In genomic region chr10:43172554-43172953, GRCm38 (mm10) we compare ENCODE assay signal across 9 mouse cellular contexts. TPM values are rescaled to one million over a fixed set of nuclear protein-coding genes. Genes with fewer than 3 reads are reported as not detected.
A peak's percentile ranks its signal among the peaks of the same experiment; 100 is the strongest.
DNase-seq lines count a peak whose midpoint lies in the region; ATAC-seq and TF ChIP-seq lines count a peak whose summit lies in the region.
"Had no signal": no experiment of that assay in that cellular context is flagged by ENCODE, and none has a peak within 500 bp of the region (broad histone marks: within the 10 kb centered on the region; RNA-seq: fewer than 3 reads in every experiment).

No protein-coding gene starts in this region.

- no peak overlapping the region for H3K9ac ChIP-seq in kidney, postnatal 0 days (ENCODE audit: low read depth, low read length)
- peak overlapping the region; percentile 95 for H3K9ac ChIP-seq in forebrain, embryonic 13.5 days
- peak overlapping the region; percentile 87 for H3K9ac ChIP-seq in limb, embryonic 13.5 days

- ATAC-seq in kidney, postnatal 0 days (replicated peaks; ENCODE audit: low FRiP score, low read depth): no peak
- no peak for ATAC-seq in forebrain, embryonic 13.5 days
- no peak for ATAC-seq in limb, embryonic 13.5 days (ENCODE audit: low FRiP score, low read depth)

- H3K9me3 ChIP-seq in kidney, postnatal 0 days (replicated peaks; ENCODE audit: low read length): no peaks in the 10 kb centered on the region
- H3K9me3 ChIP-seq in forebrain, embryonic 13.5 days (replicated peaks): no peaks in the 10 kb centered on the region
- H3K9me3 ChIP-seq in limb, embryonic 13.5 days: no peaks in the 10 kb centered on the region

- H3K4me1 ChIP-seq in kidney, postnatal 0 days (replicated peaks; ENCODE audit: insufficient read depth, low read length): no peaks in the 10 kb centered on the region
- H3K4me1 ChIP-seq in forebrain, embryonic 13.5 days: peaks cover 38% of the 10 kb centered on the region
- H3K4me1 ChIP-seq in limb, embryonic 13.5 days: peaks cover 48% of the 10 kb centered on the region
- peaks cover 8% of the 10 kb centered on the region; the same call in 1 of the 2 replicates for H3K4me1 ChIP-seq in olfactory bulb, adult 2 months (ENCODE audit: control insufficient read depth, insufficient read depth, low read length)

- no peak for TF ChIP-seq POLR2A in olfactory bulb, adult 2 months (IDR thresholded peaks at IDR 0.05; ENCODE audit: insufficient read depth, low read depth, low read length)

- H3K4me2 ChIP-seq in kidney, postnatal 0 days (ENCODE audit: low read length): peak overlapping the region; percentile 98
- peak overlapping the region; percentile 90 for H3K4me2 ChIP-seq in forebrain, embryonic 13.5 days
- peak overlapping the region; percentile 84 for H3K4me2 ChIP-seq in limb, embryonic 13.5 days (replicated peaks)

- peaks cover 15% of the 10 kb centered on the region; the same call in 1 of the 2 replicates for H3K27me3 ChIP-seq in kidney, postnatal 0 days (ENCODE audit: insufficient read depth, low read length)
- H3K27me3 ChIP-seq in forebrain, embryonic 13.5 days: peaks cover 11% of the 10 kb centered on the region
- peaks cover 26% of the 10 kb centered on the region for H3K27me3 ChIP-seq in limb, embryonic 13.5 days

- 7% methylated on average over 8 of the region's 8 CpGs for WGBS in kidney, postnatal 0 days
- 3% methylated on average over 8 of the region's 8 CpGs for WGBS in forebrain, embryonic 13.5 days
- 2% methylated on average over 8 of the region's 8 CpGs for WGBS in limb, embryonic 13.5 days
- WGBS in olfactory bulb, adult 2 months: 2% methylated on average over 8 of the region's 8 CpGs

- intact Hi-C loops in left cerebral cortex, postnatal 14 days (cut with DNase I): loop anchor here (5.0 kb wide), 4 partner anchors 70 to 305 kb away; partner anchors contain the start of gene Bend3

- H3K36me3 ChIP-seq in kidney, postnatal 0 days (ENCODE audit: insufficient read depth, low read length): no peaks in the 10 kb centered on the region
- no peaks in the 10 kb centered on the region for H3K36me3 ChIP-seq in forebrain, embryonic 13.5 days (ENCODE audit: poor library complexity, severe bottlenecking)
- no peaks in the 10 kb centered on the region for H3K36me3 ChIP-seq in limb, embryonic 13.5 days

- TF ChIP-seq CTCF in kidney, postnatal 0 days (IDR thresholded peaks at IDR 0.05; ENCODE audit: low read depth): no peak
- no peak for TF ChIP-seq CTCF in olfactory bulb, adult 2 months (IDR thresholded peaks at IDR 0.05; ENCODE audit: insufficient read depth, low read depth, low read length)

- peak; percentile 37 for DNase-seq in kidney, postnatal 0 days (ENCODE audit: low spot score)
- no peak for DNase-seq in kidney, postnatal 10 days
- no peak for DNase-seq in left cerebral cortex, postnatal 14 days (ENCODE audit: low spot score in 2 of 2)
- no peak for DNase-seq in urinary bladder, postnatal 36 days (ENCODE audit: low spot score in 2 of 2)
- DNase-seq in thymus, postnatal 36 days: no peak

- H3K27ac ChIP-seq in kidney, postnatal 0 days: no peak overlapping the region
- no peak overlapping the region for H3K27ac ChIP-seq in forebrain, embryonic 13.5 days
- H3K27ac ChIP-seq in limb, embryonic 13.5 days: no peak overlapping the region; the same call in 1 of the 2 replicates
- no peak overlapping the region for H3K27ac ChIP-seq in olfactory bulb, adult 2 months (ENCODE audit: insufficient read depth, low read depth, low read length)

- peak overlapping the region; percentile 82 for H3K4me3 ChIP-seq in kidney, postnatal 0 days (replicated peaks; ENCODE audit: low read depth, low read length)
- peak overlapping the region; percentile 89 for H3K4me3 ChIP-seq in forebrain, embryonic 13.5 days
- peak overlapping the region; percentile 89 for H3K4me3 ChIP-seq in limb, embryonic 13.5 days
- peak overlapping the region; percentile 27; the same call in 1 of the 2 replicates for H3K4me3 ChIP-seq in olfactory bulb, adult 2 months (ENCODE audit: insufficient read depth, low read depth, low read length)

RNA-seq across cellular contexts. Expression of gene Sobp, which starts 1.8 kb away (rescaled TPM):
- 0.91 and 1.2 TPM in 2 replicates for polyA plus RNA-seq in kidney, postnatal 0 days (2015; fragmentation: Nextera tagmentation; extraction: Ambion mirVana)
- 9.0 and 9.3 TPM in 2 replicates for polyA plus RNA-seq in forebrain, embryonic 13.5 days (2015; fragmentation: Nextera tagmentation; extraction: Ambion mirVana)
- polyA plus RNA-seq in limb, embryonic 13.5 days (2015; fragmentation: Nextera tagmentation; extraction: Ambion mirVana): 4.0 and 4.5 TPM in 2 replicates
- not detected in 2 replicates for polyA plus RNA-seq in olfactory bulb, adult 2 months (2012; ENCODE audit: insufficient read depth, insufficient read length, low replicate concordance, missing spikeins)
- 10 to 100 TPM; 88.8 to 96.5 TPM for total RNA-seq in left cerebral cortex, postnatal 14 days (2021)

RNA-seq across cellular contexts. Expression of gene 9030612E09Rik, which starts 1.9 kb away (rescaled TPM):
- 0.62 and 0.68 TPM in 2 replicates for polyA plus RNA-seq in kidney, postnatal 0 days (2015; fragmentation: Nextera tagmentation; extraction: Ambion mirVana)
- polyA plus RNA-seq in forebrain, embryonic 13.5 days (2015; fragmentation: Nextera tagmentation; extraction: Ambion mirVana): 1.7 and 2.2 TPM in 2 replicates
- polyA plus RNA-seq in limb, embryonic 13.5 days (2015; fragmentation: Nextera tagmentation; extraction: Ambion mirVana): 0.94 and 1.0 TPM in 2 replicates
- polyA plus RNA-seq in olfactory bulb, adult 2 months (2012; ENCODE audit: insufficient read depth, insufficient read length, low replicate concordance, missing spikeins): not detected in 2 replicates
- 1 to 10 TPM; 1.2 to 1.9 TPM for total RNA-seq in left cerebral cortex, postnatal 14 days (2021)
- total RNA-seq: ES-E14 had no signal

RNA-seq across cellular contexts. Expression of gene Pdss2, which starts 48.7 kb away (rescaled TPM):
- polyA plus RNA-seq in kidney, postnatal 0 days (2015; fragmentation: Nextera tagmentation; extraction: Ambion mirVana): 13.7 and 15.6 TPM in 2 replicates
- polyA plus RNA-seq in forebrain, embryonic 13.5 days (2015; fragmentation: Nextera tagmentation; extraction: Ambion mirVana): 15.9 and 16.2 TPM in 2 replicates
- 10.7 and 12.7 TPM in 2 replicates for polyA plus RNA-seq in limb, embryonic 13.5 days (2015; fragmentation: Nextera tagmentation; extraction: Ambion mirVana)
- not detected in 2 replicates for polyA plus RNA-seq in olfactory bulb, adult 2 months (2012; ENCODE audit: insufficient read depth, insufficient read length, low replicate concordance, missing spikeins)
- total RNA-seq in left cerebral cortex, postnatal 14 days (2021): 10 to 100 TPM; 17.6 to 18.1 TPM

Comparison
In these comparisons a context has a peak if more than half of its experiments do, and no peak if none do; other contexts are left out.
1. H3K4me3 ChIP-seq: peak in every context shown above with its lines; median percentile 89 in forebrain, embryonic 13.5 days; 89 in limb, embryonic 13.5 days; 82 in kidney, postnatal 0 days; 27 in olfactory bulb, adult 2 months.
2. RNA of gene Pdss2, which starts 48.7 kb away (polyA plus RNA-seq): 15.9 to 16.2 TPM in forebrain, embryonic 13.5 days, 13.7 to 15.6 TPM in kidney, postnatal 0 days and 10.7 to 12.7 TPM in limb, embryonic 13.5 days; not detected in olfactory bulb, adult 2 months; every median in the first group is over 10 times any median in the second.
3. Peak in every context shown above with its lines, with median percentiles within 50 percentile points of each other: H3K4me2 ChIP-seq.